Mouse (Mus musculus) heart, embryonic 12.5 days (tissue): ENCODE measurements around the gene Lsm2. TPM values are rescaled to one million over a fixed set of nuclear protein-coding genes. Genes with fewer than 3 reads are reported as not detected.
"Not testable (repeated sequence)": the region's sequence is repeated elsewhere in the genome, so short reads cannot be mapped to it uniquely, and the experiment has no call there.

Experiments used
- ATAC-seq: fragments of 200-750 bp; cut with Nextera tagmentation; 2 replicates; pipeline ENCODE4 v1.8.0; 2017; ENCODE audit warnings: moderate TSS enrichment, moderate library complexity; ENCODE audit not compliant: insufficient number of reproducible peaks, low FRiP score
- H3K27ac ChIP-seq: fragments of 300-500 bp; sonication (generic); 2 replicates; pipeline ENCODE4 v1.5.1; 2016; ENCODE audit warnings: mild to moderate bottlenecking, moderate library complexity; ENCODE audit not compliant: poor library complexity, severe bottlenecking
- H3K27me3 ChIP-seq: fragments of 300-500 bp; sonication (generic); replicated peaks from 2 replicates; pipeline ENCODE4 v1.6.1; 2016; ENCODE audit warnings: mild to moderate bottlenecking, moderate library complexity
- H3K36me3 ChIP-seq: fragments of 300-500 bp; sonication (generic); 2 replicates; pipeline ENCODE4 v1.6.1; 2016; ENCODE audit warnings: mild to moderate bottlenecking, moderate library complexity
- H3K4me1 ChIP-seq: fragments of 300-500 bp; sonication (generic); replicated peaks from 2 replicates; pipeline ENCODE4 v1.6.1; 2016; ENCODE audit warnings: mild to moderate bottlenecking
- H3K4me2 ChIP-seq: fragments of 300-500 bp; sonication (generic); 2 replicates; pipeline ENCODE4 v1.6.1; 2016; ENCODE audit warnings: mild to moderate bottlenecking, moderate library complexity
- H3K4me3 ChIP-seq: fragments of 300-500 bp; sonication (generic); 2 replicates; pipeline ENCODE4 v1.5.1; 2016; ENCODE audit warnings: mild to moderate bottlenecking
- H3K9ac ChIP-seq: fragments of 300-500 bp; sonication (generic); 2 replicates; pipeline ENCODE4 v1.6.1; 2016; ENCODE audit warnings: mild to moderate bottlenecking, moderate library complexity
- H3K9me3 ChIP-seq: fragments of 300-500 bp; sonication (generic); replicated peaks from 2 replicates; pipeline ENCODE4 v1.6.1; 2016; ENCODE audit warnings: mild to moderate bottlenecking, moderate library complexity
- WGBS: fragments of 180-500 bp; shearing (Covaris S2); methylation state at CpG from one replicate; pipeline ENCODE4 v1.1.7; 2016; 5-methylcytosine and 5-hydroxymethylcytosine counted together
- polyA plus RNA-seq: library from polyadenylated mRNA; unstranded; fragments of >200 nt; fragmentation: Nextera tagmentation; extraction: Ambion mirVana; gene quantifications from 2 replicates; pipeline ENCODE4 v1.2.1, GENCODE M21; 2016

Lsm2 gene
- polyA plus RNA-seq, 1 experiment from 2014 or later = 145 TPM

- H3K9ac ChIP-seq, H3K4me2 ChIP-seq, H3K9me3 ChIP-seq, H3K4me3 ChIP-seq, H3K27ac ChIP-seq, ATAC-seq, H3K36me3 ChIP-seq, H3K4me1 ChIP-seq: not testable (repeated sequence)
- peaks cover 30% of the 10 kb centered on the region for H3K27me3 ChIP-seq
- WGBS = 26% methylated on average over 19 of the region's 37 CpGs
Observed at GRCm38 (mm10) chr17:34970850-34971249, 10.8 kb upstream of the Lsm2 start.

- H3K4me3 ChIP-seq = peak overlapping the region; percentile 53
- H3K27ac ChIP-seq, H3K4me1 ChIP-seq, H3K9me3 ChIP-seq, H3K9ac ChIP-seq, H3K36me3 ChIP-seq: not testable (repeated sequence)
- H3K4me2 ChIP-seq = peak overlapping the region; percentile 90
- peaks cover 26% of the 10 kb centered on the region for H3K27me3 ChIP-seq
- peak; percentile 20 for ATAC-seq
- WGBS = 1% methylated on average over 18 of the region's 43 CpGs
Observed at GRCm38 (mm10) chr17:34971694-34972068, 10.0 kb upstream of the Lsm2 start.

DNA sequence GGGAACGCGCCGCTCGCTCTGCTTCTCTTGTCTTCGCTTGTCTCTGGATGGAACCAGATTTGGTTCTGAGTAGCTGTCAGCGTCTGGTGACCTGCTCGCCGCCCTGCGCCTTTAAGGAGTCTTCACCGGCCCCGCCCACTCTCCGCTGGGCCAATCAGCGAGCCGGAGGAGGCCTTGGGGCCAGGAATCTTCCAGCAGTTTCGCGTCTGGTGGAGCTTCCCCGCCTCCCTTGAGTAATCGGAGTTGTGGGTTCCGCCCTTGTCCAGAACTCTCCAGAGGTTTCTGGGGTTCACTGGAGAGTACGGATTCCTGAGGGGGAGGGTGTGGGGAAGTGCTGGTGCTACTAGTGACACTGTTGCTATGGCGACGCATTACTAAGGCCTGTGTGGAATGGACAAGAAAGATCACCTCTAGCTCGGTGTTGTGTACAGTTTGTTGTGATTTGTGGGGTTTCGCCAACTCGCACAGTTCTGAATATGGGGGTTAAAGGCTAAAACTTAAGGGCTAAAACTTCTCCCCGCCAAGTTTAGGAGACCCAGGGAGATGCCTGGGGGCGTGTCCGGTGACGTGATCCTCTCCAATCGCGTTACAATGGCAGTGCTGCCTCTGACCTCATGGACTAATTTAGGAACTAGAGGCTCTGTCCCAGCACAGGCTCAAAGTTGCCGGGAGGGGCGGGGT lies 9.5 kb upstream of the Lsm2 start, which contains the start of the genes Hspa1a and Hspa1l:
Gene Hspa1a, minus strand, starts transcription at position 88 of the 681 bp plus-strand sequence.
Gene Hspa1l, plus strand, starts transcription at position 635 of the 681 bp plus-strand sequence.
- Histone ChIP-seq H3K9ac (peak within 1 kb of the TSS; percentile 65), H3K4me2 (peak within 1 kb of the TSS; percentile 90), H3K27me3 (peaks cover 26% of the 10 kb centered on the region), H3K4me3 (peak within 1 kb of the TSS; percentile 53), H3K27ac (peak within 1 kb of the TSS; percentile 79)
- H3K9me3 ChIP-seq, H3K4me1 ChIP-seq, H3K36me3 ChIP-seq: not testable (repeated sequence)
- WGBS = under 1% methylated on average over 29 of the region's 33 CpGs
- peak; percentile 95 for ATAC-seq

DNA sequence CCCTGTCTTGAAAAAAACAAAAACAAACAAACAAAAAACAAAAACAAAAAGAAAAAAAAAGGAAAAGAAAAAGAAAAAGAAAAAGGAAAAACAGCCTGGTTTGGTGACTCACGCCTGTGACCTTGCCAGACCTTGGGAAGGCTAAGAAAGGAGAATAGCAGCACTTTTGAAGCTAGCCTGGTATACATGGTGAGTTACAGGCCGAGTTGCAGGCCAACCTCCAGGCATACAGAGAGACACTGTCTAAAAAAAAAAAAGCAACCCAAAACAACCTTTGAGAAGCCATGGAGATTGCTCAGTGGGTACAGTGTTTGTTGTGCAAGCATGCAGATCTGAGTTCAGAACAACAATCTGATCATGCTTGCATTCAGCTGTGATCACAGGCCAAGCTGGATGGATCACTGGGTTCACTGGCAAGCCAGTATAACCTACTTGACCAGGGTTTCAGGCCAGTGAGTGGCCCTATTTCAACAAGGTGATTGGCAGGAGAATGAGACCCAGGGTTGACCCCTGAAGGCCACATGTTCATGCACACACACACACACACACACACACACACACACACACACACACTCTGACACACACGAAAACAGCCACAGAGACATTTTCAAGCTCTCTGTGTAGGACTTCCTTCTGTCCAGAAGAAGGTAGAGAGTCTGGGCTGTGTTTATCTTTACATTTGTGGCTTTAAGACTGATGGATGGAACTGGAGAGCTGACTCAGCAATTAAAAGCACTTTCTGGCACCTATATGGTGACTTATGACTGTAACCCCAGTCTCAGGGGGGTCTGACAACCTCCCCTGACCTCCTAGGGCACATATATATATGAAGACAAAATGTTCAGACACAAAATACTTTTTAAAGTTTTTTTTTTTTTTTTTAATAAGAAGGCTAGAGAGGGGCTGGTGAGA lies 5.8 kb upstream of the Lsm2 start:
- no peak overlapping the region for H3K9ac ChIP-seq
- H3K36me3 ChIP-seq = no peaks in the 10 kb centered on the region; the same call in 1 of the 2 replicates
- no peak overlapping the region for H3K4me3 ChIP-seq
- no peak for ATAC-seq
- WGBS = 73% methylated on average over 3 of the region's 3 CpGs
- peaks cover 8% of the 10 kb centered on the region for H3K4me1 ChIP-seq
- H3K27ac ChIP-seq = no peak overlapping the region
- no peaks in the 10 kb centered on the region for H3K27me3 ChIP-seq
- H3K4me2 ChIP-seq = no peak overlapping the region
- no peaks in the 10 kb centered on the region for H3K9me3 ChIP-seq

DNA sequence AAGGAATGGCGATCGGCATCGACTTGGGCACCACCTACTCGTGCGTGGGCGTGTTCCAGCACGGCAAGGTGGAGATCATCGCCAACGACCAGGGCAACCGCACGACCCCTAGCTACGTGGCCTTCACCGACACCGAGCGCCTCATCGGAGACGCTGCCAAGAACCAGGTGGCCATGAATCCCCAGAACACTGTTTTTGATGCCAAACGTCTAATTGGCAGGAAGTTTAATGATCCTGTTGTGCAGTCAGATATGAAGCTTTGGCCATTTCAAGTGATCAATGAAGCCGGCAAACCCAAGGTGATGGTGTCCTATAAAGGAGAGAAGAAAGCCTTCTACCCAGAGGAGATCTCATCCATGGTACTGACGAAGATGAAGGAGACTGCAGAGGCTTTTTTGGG lies 4.7 kb upstream of the Lsm2 start:
- Histone ChIP-seq H3K27me3 (no peaks in the 10 kb centered on the region), H3K4me3 (no peak overlapping the region), H3K9me3 (no peaks in the 10 kb centered on the region), H3K9ac (no peak overlapping the region), H3K27ac (no peak overlapping the region), H3K4me1 (peaks cover 10% of the 10 kb centered on the region), H3K4me2 (no peak overlapping the region), H3K36me3 (no peaks in the 10 kb centered on the region; the same call in 1 of the 2 replicates)
- ATAC-seq = no peak
- 90% methylated on average over 20 of the region's 20 CpGs for WGBS

GRCm38 (mm10) chr17:34978239-34978638 lies 3.4 kb upstream of the Lsm2 start:
- WGBS = 81% methylated on average over 27 of the region's 27 CpGs
- no peak overlapping the region for H3K27ac ChIP-seq
- H3K9me3 ChIP-seq = no peaks in the 10 kb centered on the region
- no peak overlapping the region for H3K4me2 ChIP-seq
- no peak for ATAC-seq
- no peaks in the 10 kb centered on the region for H3K27me3 ChIP-seq
- no peaks in the 10 kb centered on the region; the same call in 1 of the 2 replicates for H3K36me3 ChIP-seq
- H3K9ac ChIP-seq = no peak overlapping the region
- peaks cover 11% of the 10 kb centered on the region for H3K4me1 ChIP-seq
- no peak overlapping the region for H3K4me3 ChIP-seq

GRCm38 (mm10) chr17:34979631-34980030 lies 2.0 kb upstream of the Lsm2 start:
- no peak overlapping the region for H3K27ac ChIP-seq
- no peak for ATAC-seq
- H3K4me2 ChIP-seq = no peak overlapping the region
- H3K27me3 ChIP-seq = no peaks in the 10 kb centered on the region
- no peak overlapping the region for H3K4me3 ChIP-seq
- peaks cover 11% of the 10 kb centered on the region for H3K4me1 ChIP-seq
- no peaks in the 10 kb centered on the region for H3K9me3 ChIP-seq
- peaks cover 2% of the 10 kb centered on the region for H3K36me3 ChIP-seq
- H3K9ac ChIP-seq = no peak overlapping the region
- 91% methylated on average over 4 of the region's 4 CpGs for WGBS

GRCm38 (mm10) chr17:34980655-34981054 lies 1.0 kb upstream of the Lsm2 start:
- ATAC-seq = no peak
- peak overlapping the region; percentile 90 for H3K9ac ChIP-seq
- WGBS = 14% methylated on average over 2 of the region's 2 CpGs

DNA sequence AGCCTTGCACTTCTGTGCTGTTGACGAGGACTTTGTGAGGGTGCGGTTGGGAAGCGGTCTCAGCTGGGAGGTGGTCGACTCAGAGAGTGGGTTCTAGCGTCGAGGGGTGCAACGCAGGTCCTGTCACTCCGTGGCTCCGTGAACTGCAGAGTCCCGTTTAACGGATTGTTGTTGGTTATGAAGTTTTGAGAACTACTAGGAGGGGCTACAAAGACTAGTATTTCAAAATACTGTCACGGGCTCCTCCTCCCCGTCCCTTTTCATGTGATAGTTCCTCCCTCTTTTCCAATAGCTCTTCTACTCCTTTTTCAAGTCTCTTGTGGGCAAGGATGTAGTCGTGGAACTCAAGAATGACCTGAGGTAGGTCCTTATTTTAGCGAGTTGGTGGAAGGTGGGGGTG lies 666 bp downstream of the Lsm2 start:
- Histone ChIP-seq H3K9me3 (no peaks in the 10 kb centered on the region), H3K27me3 (no peaks in the 10 kb centered on the region), H3K36me3 (peaks cover 25% of the 10 kb centered on the region), H3K27ac (peak overlapping the region; percentile 95), H3K4me1 (peaks cover 11% of the 10 kb centered on the region), H3K9ac (peak overlapping the region; percentile 90), H3K4me3 (peak overlapping the region; percentile 85), H3K4me2 (peak overlapping the region; percentile 92)
- WGBS = under 1% methylated on average over 15 of the region's 15 CpGs
- ATAC-seq = peak; percentile 10; the same call in 1 of the 2 replicates

More at GRCm38 (mm10) chr17:34980655-34981054, 1.0 kb upstream of the Lsm2 start:
- H3K27me3 ChIP-seq = no peaks in the 10 kb centered on the region
- peak overlapping the region; percentile 92 for H3K4me2 ChIP-seq
- H3K36me3 ChIP-seq = peaks cover 12% of the 10 kb centered on the region
- H3K9me3 ChIP-seq = no peaks in the 10 kb centered on the region
- H3K27ac ChIP-seq = no peak overlapping the region
- peaks cover 11% of the 10 kb centered on the region for H3K4me1 ChIP-seq
- H3K4me3 ChIP-seq = peak overlapping the region; percentile 85

- 76% methylated on average over 2 of the region's 2 CpGs for WGBS
- H3K4me1 ChIP-seq = peaks cover 11% of the 10 kb centered on the region
- H3K4me3 ChIP-seq = no peak overlapping the region
- H3K9me3 ChIP-seq = no peaks in the 10 kb centered on the region
- peak overlapping the region; percentile 10; the same call in 1 of the 2 replicates for H3K9ac ChIP-seq
- ATAC-seq = no peak
- no peaks in the 10 kb centered on the region for H3K27me3 ChIP-seq
- H3K4me2 ChIP-seq = no peak overlapping the region
- H3K27ac ChIP-seq = no peak overlapping the region
- H3K36me3 ChIP-seq = peaks cover 29% of the 10 kb centered on the region
Observed at GRCm38 (mm10) chr17:34984218-34984617, 2.6 kb downstream of the Lsm2 start.

DNA sequence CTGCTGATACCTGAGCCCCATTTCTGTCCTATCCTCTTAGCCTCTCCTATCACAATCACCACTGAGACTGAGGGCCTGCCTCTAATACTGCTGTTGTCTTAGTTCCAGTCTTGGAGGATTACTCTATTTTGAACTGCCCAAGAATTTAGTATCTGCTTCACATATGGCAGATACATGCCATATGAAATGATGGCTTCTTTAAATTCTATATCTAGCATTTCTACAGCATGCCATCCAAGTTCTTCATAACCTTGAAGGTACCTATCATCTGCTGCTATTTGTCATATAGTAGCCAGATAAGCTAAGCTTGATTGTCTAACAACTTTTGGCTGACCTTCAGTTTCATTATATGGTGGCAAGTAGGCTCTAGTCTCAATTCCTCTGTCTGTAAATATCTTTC lies 13.1 kb downstream of the Lsm2 start:
- ATAC-seq = no peak
- Histone ChIP-seq H3K27me3 (no peaks in the 10 kb centered on the region), H3K4me2 (no peak overlapping the region), H3K27ac (no peak overlapping the region), H3K4me1 (peaks cover 25% of the 10 kb centered on the region), H3K9ac (no peak overlapping the region), H3K36me3 (peaks cover 29% of the 10 kb centered on the region), H3K4me3 (no peak overlapping the region), H3K9me3 (no peaks in the 10 kb centered on the region)
